Mouse (Mus musculus): ENCODE results near the gene Dlgap3. TPM values are rescaled to one million over a fixed set of nuclear protein-coding genes. Genes with fewer than 3 reads are reported as not detected.

Gene Dlgap3
- total RNA-seq, 1 experiment from 2014 or later: not detected

DNA sequence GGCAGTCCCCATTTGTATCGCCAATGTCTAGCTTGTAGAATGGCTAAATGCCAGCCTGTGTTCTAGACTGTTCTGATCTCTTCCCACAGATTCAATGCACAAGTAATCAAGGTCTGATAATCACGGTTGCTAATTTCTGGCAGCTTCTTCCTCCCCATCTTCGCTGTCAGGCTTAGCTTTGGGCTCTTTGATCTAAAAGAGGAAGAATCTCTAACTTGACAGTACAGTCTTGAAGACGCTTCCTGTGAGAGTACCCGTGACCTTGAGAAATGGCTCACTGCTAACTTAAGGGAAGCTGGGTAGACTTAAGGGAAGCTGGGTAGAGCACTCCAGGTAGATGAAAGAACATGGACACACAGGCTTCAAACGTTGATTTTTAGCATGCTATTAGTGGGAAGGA is 73.7 kb downstream of the Dlgap3 start:
- ATAC-seq (replicated peaks; ENCODE audit: insufficient number of reproducible peaks, low FRiP score, low TSS enrichment, poor library complexity, severe bottlenecking): 0 out of 2 replicates have a peak, but pooled peaks have one; percentile 37

- ATAC-seq (replicated peaks; ENCODE audit: insufficient number of reproducible peaks, low FRiP score, low TSS enrichment, poor library complexity, severe bottlenecking): peak; percentile 97
These were observed 74.5 kb downstream of the Dlgap3 start, which contains the start of gene Smim12 for GRCm38 (mm10) chr4:127243552-127243951. Gene Smim12, plus strand, starts transcription at chr4:127243784.

DNA sequence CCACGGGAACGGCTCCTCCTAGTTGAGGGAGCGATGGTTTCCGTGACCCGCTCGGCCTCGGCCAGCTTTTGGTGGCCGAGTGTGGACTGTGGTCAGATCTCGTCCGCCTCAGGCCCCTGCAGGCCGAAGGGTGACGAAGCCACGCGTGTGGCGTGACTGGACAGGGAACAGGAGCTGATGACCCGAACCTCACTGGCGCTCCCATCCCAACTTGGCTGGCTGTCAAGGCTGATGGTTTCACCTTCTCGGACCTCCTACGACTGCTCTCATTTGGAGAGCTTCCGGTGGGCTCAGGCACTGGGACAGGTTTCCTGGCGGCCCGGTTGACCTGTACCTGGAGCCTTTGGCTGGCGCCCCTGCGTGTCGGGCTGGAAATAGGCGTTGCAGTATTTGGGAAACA is 74.9 kb downstream of the Dlgap3 start:
- peak; percentile 24 for ATAC-seq (replicated peaks; ENCODE audit: insufficient number of reproducible peaks, low FRiP score, low TSS enrichment, poor library complexity, severe bottlenecking)

- peak; percentile 96 for ATAC-seq (replicated peaks; ENCODE audit: insufficient number of reproducible peaks, low FRiP score, low TSS enrichment, poor library complexity, severe bottlenecking)
These were observed 80.8 kb downstream of the Dlgap3 start for GRCm38 (mm10) chr4:127249701-127250349.

DNA sequence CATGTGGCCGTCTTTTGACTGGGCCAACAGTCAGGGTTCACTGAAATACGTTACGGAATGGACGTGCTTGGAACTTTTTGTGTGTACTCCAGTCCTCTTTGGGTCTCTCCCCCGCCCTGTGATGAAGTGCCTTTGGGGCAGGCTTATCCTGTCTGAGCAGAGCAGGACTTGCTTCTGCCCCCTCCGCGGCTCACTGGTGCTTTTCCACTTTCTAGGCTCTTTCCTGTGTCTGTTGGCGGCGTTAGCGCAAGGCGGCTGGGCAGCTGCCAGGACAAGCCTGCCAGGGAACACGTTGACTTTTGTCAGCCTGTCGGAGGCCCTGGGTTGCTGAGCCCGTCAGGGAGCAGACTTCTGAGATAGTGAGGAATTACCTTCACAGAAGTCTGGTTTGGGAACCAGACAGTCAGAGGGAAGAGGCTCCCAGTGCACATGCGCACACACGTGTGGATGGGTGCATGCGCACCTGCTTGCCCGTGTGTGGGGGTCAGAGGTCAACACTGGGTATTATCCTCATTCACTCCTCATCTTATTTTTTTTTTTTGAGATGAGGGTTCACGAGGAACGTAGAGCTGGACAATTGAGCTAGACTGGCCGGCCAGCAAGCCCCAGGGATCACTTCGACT is 83.1 kb downstream of the Dlgap3 start:
- ATAC-seq (replicated peaks; ENCODE audit: insufficient number of reproducible peaks, low FRiP score, low TSS enrichment, poor library complexity, severe bottlenecking): no peak

- no peak for ATAC-seq (replicated peaks; ENCODE audit: insufficient number of reproducible peaks, low FRiP score, low TSS enrichment, poor library complexity, severe bottlenecking)
These were observed 87.7 kb downstream of the Dlgap3 start for GRCm38 (mm10) chr4:127256739-127257138.

GRCm38 (mm10) chr4:127258186-127258897 is 89.3 kb downstream of the Dlgap3 start:
- ATAC-seq (replicated peaks; ENCODE audit: insufficient number of reproducible peaks, low FRiP score, low TSS enrichment, poor library complexity, severe bottlenecking): no peak

GRCm38 (mm10) chr4:127261601-127262000 is 92.6 kb downstream of the Dlgap3 start:
- ATAC-seq (replicated peaks; ENCODE audit: insufficient number of reproducible peaks, low FRiP score, low TSS enrichment, poor library complexity, severe bottlenecking): no peak

DNA sequence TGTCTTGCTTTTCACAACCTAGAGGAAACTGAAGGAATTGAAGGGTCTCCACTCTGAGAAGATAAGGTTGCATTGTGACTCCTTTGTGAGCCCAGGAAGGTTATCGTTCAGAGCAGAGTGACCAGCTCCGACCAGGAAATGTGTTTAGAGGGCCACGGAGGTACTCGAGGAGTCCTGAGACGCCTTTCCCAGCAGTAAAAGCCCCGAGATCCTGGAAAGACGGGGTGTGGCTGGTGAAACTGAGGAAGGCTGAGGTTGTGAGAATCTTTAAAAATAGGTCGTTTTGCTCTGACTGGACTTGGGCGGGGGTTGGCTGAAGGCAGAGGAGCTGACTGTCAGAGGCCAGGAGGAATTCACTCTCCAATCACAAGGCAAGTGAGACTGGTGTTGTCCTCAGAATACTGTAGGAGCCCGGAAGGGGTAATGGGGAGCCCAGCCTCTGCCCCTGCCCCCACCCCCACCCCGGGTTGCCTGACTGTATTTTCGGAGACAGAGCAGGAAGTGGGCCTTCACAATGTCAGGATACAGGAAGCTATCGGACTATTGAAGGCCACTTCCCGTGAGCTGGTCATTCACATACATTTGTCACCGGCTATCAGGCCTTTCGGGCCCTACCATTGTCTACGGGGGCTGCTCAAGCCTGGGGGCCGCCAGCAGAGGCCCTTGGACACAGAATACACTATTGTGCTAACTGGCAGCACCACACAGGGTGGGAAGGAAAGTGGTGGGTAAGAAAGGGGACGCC is 94.6 kb downstream of the Dlgap3 start:
- ATAC-seq (replicated peaks; ENCODE audit: insufficient number of reproducible peaks, low FRiP score, low TSS enrichment, poor library complexity, severe bottlenecking): no peak

DNA sequence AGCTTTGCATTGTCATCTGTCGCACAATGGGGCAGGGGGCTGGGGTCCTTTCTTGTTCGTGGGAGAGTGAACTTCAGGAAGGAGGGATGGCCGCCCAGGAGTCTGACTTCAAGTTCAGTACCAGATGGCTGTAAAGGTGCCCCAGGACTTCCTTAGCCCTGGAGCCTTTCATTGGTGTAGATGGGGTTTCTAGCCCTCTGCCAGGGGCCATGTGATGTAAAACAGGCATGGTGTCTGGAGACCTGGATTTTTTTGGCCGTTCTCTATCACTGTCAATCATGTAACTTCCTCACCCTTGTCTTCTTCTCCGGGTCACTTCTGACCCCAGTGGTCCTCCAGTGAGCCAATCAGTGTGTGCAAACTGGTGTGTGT is 95.2 kb downstream of the Dlgap3 start:
- no peak for ATAC-seq (replicated peaks; ENCODE audit: insufficient number of reproducible peaks, low FRiP score, low TSS enrichment, poor library complexity, severe bottlenecking)

DNA sequence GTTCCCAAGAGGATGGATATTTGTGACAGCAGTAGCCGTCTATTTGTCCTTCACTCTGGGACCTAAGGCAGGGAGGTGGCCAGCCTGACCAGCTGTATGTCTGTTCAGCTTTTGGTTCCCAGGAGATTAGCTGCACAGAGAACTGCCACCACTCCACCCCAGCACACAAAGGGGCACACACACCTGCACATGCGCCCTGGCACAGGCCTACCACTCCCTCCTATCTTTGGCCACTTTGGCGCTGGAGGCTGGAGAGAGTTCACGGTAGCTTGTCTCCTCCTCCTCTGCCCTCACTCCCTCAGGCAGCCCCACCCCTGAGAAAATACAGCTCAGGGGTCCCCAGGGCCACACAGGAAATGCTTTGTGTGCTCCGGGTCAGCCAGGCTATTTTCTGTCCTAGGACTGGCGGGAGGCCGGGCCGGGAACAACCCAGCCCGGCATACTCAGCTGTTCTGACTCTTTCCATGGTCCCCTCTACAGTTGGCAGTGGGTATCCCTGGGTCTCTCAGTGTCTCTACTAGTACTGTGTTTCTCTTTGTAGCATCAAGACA is 109.5 kb downstream of the Dlgap3 start:
- no peak for ATAC-seq (replicated peaks; ENCODE audit: insufficient number of reproducible peaks, low FRiP score, low TSS enrichment, poor library complexity, severe bottlenecking)

DNA sequence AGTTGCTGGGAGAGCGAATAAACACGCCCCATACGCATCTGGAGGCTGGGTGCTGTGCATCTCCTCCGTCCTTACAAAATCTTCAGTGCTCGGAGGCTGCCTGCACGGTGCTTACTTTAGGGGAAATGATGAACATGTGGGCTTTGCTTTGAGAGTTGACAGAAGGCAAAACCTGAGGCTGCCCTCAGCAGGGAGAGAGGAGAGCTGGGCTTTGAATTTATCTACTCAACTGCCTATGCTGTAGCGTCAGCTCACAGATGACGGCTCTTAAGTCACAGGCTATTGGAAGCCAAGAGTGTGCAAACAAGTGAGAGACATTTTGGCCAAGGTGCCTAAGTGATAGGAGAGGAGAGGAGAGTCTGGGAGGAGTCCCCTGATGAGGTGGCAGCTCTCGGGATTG is 110.2 kb downstream of the Dlgap3 start:
- no peak for ATAC-seq (replicated peaks; ENCODE audit: insufficient number of reproducible peaks, low FRiP score, low TSS enrichment, poor library complexity, severe bottlenecking)

Other genes with a start within 250 kb of the Dlgap3 start
- 15.8 to 61.9 TPM (median 46.3 TPM) in 3 replicates for gene Zmym4, start 201.1 kb upstream of the Dlgap3 start, total RNA-seq (2017)
- 642 to 909 TPM (median 707 TPM) in 3 replicates for gene Sfpq, start 147.9 kb upstream of the Dlgap3 start, total RNA-seq (2017)
- 9.3 to 16.2 TPM (median 14.2 TPM) in 3 replicates for gene Zmym1, start 108.1 kb upstream of the Dlgap3 start, total RNA-seq (2017)
- gene Zmym6, start 91.8 kb upstream of the Dlgap3 start, total RNA-seq (2017): 17.8 to 25.9 TPM (median 22.6 TPM) in 3 replicates
- 9.9 to 15.1 TPM (median 12.5 TPM) in 3 replicates for gene Tmem35b, start 45.5 kb upstream of the Dlgap3 start, total RNA-seq (2017)
- gene Smim12, start 74.6 kb downstream of the Dlgap3 start, total RNA-seq (2017): 32.2 to 42.3 TPM (median 32.9 TPM) in 3 replicates
- gene Gja4, start 144.8 kb downstream of the Dlgap3 start, total RNA-seq (2017): not detected in 3 replicates
- not detected in 3 replicates for gene Gjb3, start 161.6 kb downstream of the Dlgap3 start, total RNA-seq (2017)
- gene Gjb4, start 184.9 kb downstream of the Dlgap3 start, total RNA-seq (2017): not detected in 3 replicates
- gene Gjb5, start 189.0 kb downstream of the Dlgap3 start, total RNA-seq (2017): not detected in 3 replicates